Mouse (Mus musculus) CH12.LX (cell line): Measurements from ENCODE around the gene Gtdc1. TPM values are rescaled to one million over a fixed set of nuclear protein-coding genes. Genes with fewer than 3 reads are reported as not detected.

Experiments
- DNase-seq: peaks from one replicate; pipeline ENCODE4 v3.0.0-alpha.2; 2013; ENCODE audit errors: extremely low read depth
- H3K27ac ChIP-seq: 2 replicates; pipeline ENCODE4 v1.5.1; 2012; ENCODE audit warnings: low read depth, mild to moderate bottlenecking, control low read depth, moderate library complexity; ENCODE audit not compliant: insufficient read depth
- H3K27me3 ChIP-seq: replicated peaks from 2 replicates; pipeline ENCODE3; 2012; ENCODE audit warnings: inconsistent platforms
- H3K36me3 ChIP-seq, 2 experiments: replicated peaks in 1 of 2; 2 replicates each; pipeline versions ENCODE3 to v1.6.1; 2012; ENCODE audit warnings: inconsistent platforms in 1 of 2, low read length in 1 of 2, mild to moderate bottlenecking in 1 of 2, mixed read lengths in 1 of 2, moderate library complexity in 1 of 2; ENCODE audit not compliant: control insufficient read depth in 1 of 2, insufficient read depth in 1 of 2
- H3K4me1 ChIP-seq, 2 experiments: 2 replicates each; pipeline ENCODE4 v1.6.1; 2012; ENCODE audit warnings: inconsistent platforms in 1 of 2, moderate library complexity in 1 of 2; ENCODE audit not compliant: insufficient read depth in 2 of 2, control insufficient read depth in 1 of 2
- H3K4me2 ChIP-seq: 2 replicates; pipeline ENCODE4 v1.6.1; 2012; ENCODE audit warnings: low read depth, mild to moderate bottlenecking, control low read depth; ENCODE audit not compliant: poor library complexity, insufficient read depth, severe bottlenecking
- H3K4me3 ChIP-seq, 3 experiments: fragments of 150-350 bp in 1 of 3; sonication (generic) in 1 of 3; replicated peaks in 1 of 3; 2 replicates each; pipeline versions ENCODE3 to v1.5.1; 2011 to 2012; ENCODE audit warnings: low read depth in 2 of 3, low read length in 2 of 3, mild to moderate bottlenecking in 2 of 3, moderate library complexity in 2 of 3, control low read depth in 1 of 3, improper control_type of control experiment in 1 of 3, inconsistent platforms in 1 of 3, mixed read lengths in 1 of 3; ENCODE audit not compliant: poor library complexity in 1 of 3
- H3K79me2 ChIP-seq: replicated peaks from 2 replicates; pipeline ENCODE4 v1.6.1; 2012; ENCODE audit warnings: mild to moderate bottlenecking, moderate library complexity; ENCODE audit not compliant: control insufficient read depth, poor library complexity, insufficient read depth, severe bottlenecking; ENCODE audit errors: extremely low read depth
- H3K9ac ChIP-seq: 2 replicates; pipeline ENCODE4 v1.6.1; 2012; ENCODE audit warnings: low read depth, mild to moderate bottlenecking, control low read depth, moderate library complexity; ENCODE audit not compliant: insufficient read depth
- H3K9me3 ChIP-seq: replicated peaks from 2 replicates; pipeline ENCODE3; 2012; ENCODE audit warnings: low read length, inconsistent platforms, mixed read lengths
- CHD1 ChIP-seq: IDR thresholded peaks from 2 replicates; pipeline ENCODE4 v1.6.1; 2012; ENCODE audit warnings: low read depth, low read length, improper control_type of control experiment, inconsistent platforms
- ETS1 ChIP-seq: conservative IDR thresholded peaks from 2 replicates; pipeline ENCODE4 v1.6.1; 2012; ENCODE audit warnings: low read depth, mild to moderate bottlenecking, inconsistent platforms, low read length, improper control_type of control experiment, moderate library complexity
- KAT2A ChIP-seq: IDR thresholded peaks from 2 replicates; pipeline ENCODE4 v1.6.1; 2012; ENCODE audit warnings: low read length, improper control_type of control experiment, inconsistent platforms; ENCODE audit not compliant: insufficient replicate concordance
- MAFK ChIP-seq: IDR thresholded peaks from 2 replicates; pipeline ENCODE4 v1.6.1; 2011; ENCODE audit warnings: low read length, improper control_type of control experiment; ENCODE audit not compliant: insufficient replicate concordance
- MAZ ChIP-seq: IDR thresholded peaks from 2 replicates; pipeline ENCODE4 v1.6.1; 2012; ENCODE audit warnings: low read depth, mild to moderate bottlenecking, inconsistent platforms, low read length, improper control_type of control experiment, moderate library complexity
- MYC ChIP-seq: IDR thresholded peaks from 2 replicates; pipeline ENCODE4 v1.6.1; 2011; ENCODE audit warnings: low read depth, mild to moderate bottlenecking, improper control_type of control experiment, low read length
- NELFE ChIP-seq: IDR thresholded peaks from 2 replicates; pipeline ENCODE4 v1.6.1; 2011; ENCODE audit warnings: low read depth, low read length, improper control_type of control experiment
- NRF1 ChIP-seq: IDR thresholded peaks from 2 replicates; pipeline ENCODE4 v1.6.1; 2014; ENCODE audit warnings: low read depth, mild to moderate bottlenecking, inconsistent platforms, low read length, improper control_type of control experiment, moderate library complexity
- RCOR1 ChIP-seq: conservative IDR thresholded peaks from 2 replicates; pipeline ENCODE4 v1.6.1; 2012; ENCODE audit warnings: low read depth, mild to moderate bottlenecking, inconsistent platforms, low read length, improper control_type of control experiment
- SMC3 ChIP-seq: IDR thresholded peaks from 2 replicates; pipeline ENCODE4 v1.6.1; 2011; ENCODE audit warnings: low read depth, low read length, improper control_type of control experiment
- TCF12 ChIP-seq: IDR thresholded peaks from 2 replicates; pipeline ENCODE4 v1.6.1; 2014; ENCODE audit warnings: low read depth, mild to moderate bottlenecking, inconsistent platforms, low read length, improper control_type of control experiment
- USF2 ChIP-seq: conservative IDR thresholded peaks from 2 replicates; pipeline ENCODE4 v1.6.1; 2011; ENCODE audit warnings: low read depth, low read length, improper control_type of control experiment
- ZMIZ1 ChIP-seq: IDR thresholded peaks from 2 replicates; pipeline ENCODE4 v1.6.1; 2012; ENCODE audit warnings: low read depth, mild to moderate bottlenecking, inconsistent platforms, low read length, improper control_type of control experiment
- dilution Hi-C: fragments of 300-500 bp; cut with MboI; formaldehyde crosslinking; loops from 2 replicates; pipeline ENCODE4 v1.14.3; 2020; ENCODE audit warnings: low sequenced_read_pairs; ENCODE audit not compliant: extremely low pct_unique_long_range_greater_than_20kb, extremely low pct_ligation_motif_present
- in situ Hi-C: fragments of 300-500 bp; cut with MboI; formaldehyde crosslinking; loops from 3 replicates; pipeline ENCODE4 v1.14.3; 2019; ENCODE audit warnings: low sequenced_read_pairs, low pct_ligation_motif_present, low pct_unique_long_range_greater_than_20kb, mixed read lengths
- polyA plus RNA-seq: library from polyadenylated mRNA; unstranded; fragments of >175 nt; gene quantifications from 2 replicates; pipeline ENCODE4 v1.2.1, GENCODE M21; 2012; ENCODE audit warnings: low read depth; ENCODE audit not compliant: insufficient read length
- total RNA-seq, 2 experiments: library from RNA; depleted of rRNA; stranded (reverse); fragments of 300-350 nt in 1 of 2; fragments of >200 nt in 1 of 2; gene quantifications; 2 replicates each; pipeline ENCODE4 v1.2.3; 2012 to 2014

Gtdc1 gene
- total and polyA plus RNA-seq, 3 experiments, result 11.1 to 18.2 (median 15.8) TPM

DNA sequence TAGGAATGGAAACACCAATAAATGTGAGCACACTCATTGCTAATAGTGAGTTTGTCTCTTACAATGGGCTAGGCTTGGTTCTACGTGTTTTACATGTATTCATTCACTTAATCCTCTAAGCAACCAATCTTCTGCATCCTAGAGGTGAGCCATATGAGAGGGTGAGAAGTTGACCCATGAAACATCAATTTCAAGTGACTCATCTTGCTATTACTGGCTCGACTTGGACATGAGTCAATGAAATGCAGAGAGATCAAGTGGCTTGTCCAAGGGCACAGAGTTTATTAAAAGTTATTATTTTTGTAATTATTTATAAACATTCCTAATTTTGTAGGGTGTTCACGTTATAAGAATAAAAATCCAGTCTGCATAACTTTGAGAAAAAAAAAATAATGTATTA, 408.2 kb downstream of the Gtdc1 start:
- H3K79me2 ChIP-seq, result no peaks in the 10 kb centered on the region
- H3K4me3 ChIP-seq, result no peak overlapping the region
- no peak for TF ChIP-seq NRF1
- TF ChIP-seq MAZ, result no peak
- no peak for TF ChIP-seq KAT2A
- no peak for TF ChIP-seq USF2
- no peak for TF ChIP-seq MAFK
- no peak for TF ChIP-seq CHD1
- no peak for TF ChIP-seq TCF12
- no peak for TF ChIP-seq SMC3
- no peak for TF ChIP-seq ETS1
- no peak for TF ChIP-seq RCOR1
- H3K27me3 ChIP-seq, result no peaks in the 10 kb centered on the region
- no peak for DNase-seq
- H3K4me1 ChIP-seq, result peaks cover 0 to 11% of the 10 kb centered on the region in 2 experiments; a peak in 2 of 4 replicates
- no peak overlapping the region for H3K4me2 ChIP-seq
- no peaks in the 10 kb centered on the region for H3K9me3 ChIP-seq
- in situ Hi-C loops (no loop called here), dilution Hi-C loops (no loop called here)
- no peak overlapping the region for H3K9ac ChIP-seq
- H3K36me3 ChIP-seq, result no peaks in the 10 kb centered on the region
- H3K27ac ChIP-seq, result no peak overlapping the region

GRCm38 (mm10) chr2:44518085-44518484, 409.4 kb downstream of the Gtdc1 start:
- Histone ChIP-seq H3K27ac (no peak overlapping the region), H3K79me2 (no peaks in the 10 kb centered on the region), H3K9me3 (no peaks in the 10 kb centered on the region), H3K9ac (no peak overlapping the region), H3K27me3 (no peaks in the 10 kb centered on the region)
- no peak for TF ChIP-seq SMC3
- no peak for TF ChIP-seq NELFE
- TF ChIP-seq MYC, result no peak
- TF ChIP-seq MAZ, result no peak
- TF ChIP-seq ZMIZ1, result no peak
- TF ChIP-seq, all 38 proteins: peak for 0
- dilution Hi-C loops, result no loop called here
- Histone ChIP-seq H3K4me2 (no peak overlapping the region), H3K4me3 (no peak overlapping the region), H3K36me3 (no peaks in the 10 kb centered on the region), H3K4me1 (peaks cover 0 to 11% of the 10 kb centered on the region in 2 experiments; a peak in 2 of 4 replicates)
- in situ Hi-C loops, result no loop called here
- DNase-seq, result no peak

Other genes starting within 250 kb of the Gtdc1 start
- 20.6 and 25.8 TPM in 2 replicates for gene Zeb2, start 189.7 kb upstream of the Gtdc1 start, total RNA-seq (2012; rRNA removed)
- gene Zeb2, start 189.7 kb upstream of the Gtdc1 start, total RNA-seq (2014; rRNA removed), result 12.9 and 13.2 TPM in 2 replicates
- 20.8 and 21.1 TPM in 2 replicates for gene Zeb2, start 189.7 kb upstream of the Gtdc1 start, polyA plus RNA-seq